Mouse (Mus musculus) kidney, adult 11 months (tissue): ENCODE measurements around the gene Fermt3.

Experiments
- DNase-seq: peaks from one replicate; pipeline ENCODE4 v3.0.0; 2022

Fermt3 gene

DNA sequence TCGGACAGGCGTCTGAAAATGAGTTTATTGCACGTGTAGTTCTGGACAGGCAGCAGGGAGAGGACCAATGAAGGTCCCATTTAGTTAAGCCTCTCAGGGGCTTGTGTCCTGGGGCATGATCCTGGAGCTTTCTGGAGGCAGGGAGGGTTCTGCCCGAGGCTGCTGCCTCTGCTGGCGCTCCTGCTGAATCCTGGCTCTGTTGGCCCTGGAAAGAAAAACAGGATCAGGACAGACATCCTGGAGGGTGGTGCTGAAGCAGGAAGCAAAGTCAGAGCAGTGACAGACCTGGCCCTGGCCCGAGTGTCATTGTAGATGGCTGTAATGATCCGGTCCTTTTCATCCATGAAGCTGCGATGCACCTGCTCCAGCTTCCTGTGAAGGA lies 31.4 kb downstream of the Fermt3 start:
- no peak for DNase-seq

DNA sequence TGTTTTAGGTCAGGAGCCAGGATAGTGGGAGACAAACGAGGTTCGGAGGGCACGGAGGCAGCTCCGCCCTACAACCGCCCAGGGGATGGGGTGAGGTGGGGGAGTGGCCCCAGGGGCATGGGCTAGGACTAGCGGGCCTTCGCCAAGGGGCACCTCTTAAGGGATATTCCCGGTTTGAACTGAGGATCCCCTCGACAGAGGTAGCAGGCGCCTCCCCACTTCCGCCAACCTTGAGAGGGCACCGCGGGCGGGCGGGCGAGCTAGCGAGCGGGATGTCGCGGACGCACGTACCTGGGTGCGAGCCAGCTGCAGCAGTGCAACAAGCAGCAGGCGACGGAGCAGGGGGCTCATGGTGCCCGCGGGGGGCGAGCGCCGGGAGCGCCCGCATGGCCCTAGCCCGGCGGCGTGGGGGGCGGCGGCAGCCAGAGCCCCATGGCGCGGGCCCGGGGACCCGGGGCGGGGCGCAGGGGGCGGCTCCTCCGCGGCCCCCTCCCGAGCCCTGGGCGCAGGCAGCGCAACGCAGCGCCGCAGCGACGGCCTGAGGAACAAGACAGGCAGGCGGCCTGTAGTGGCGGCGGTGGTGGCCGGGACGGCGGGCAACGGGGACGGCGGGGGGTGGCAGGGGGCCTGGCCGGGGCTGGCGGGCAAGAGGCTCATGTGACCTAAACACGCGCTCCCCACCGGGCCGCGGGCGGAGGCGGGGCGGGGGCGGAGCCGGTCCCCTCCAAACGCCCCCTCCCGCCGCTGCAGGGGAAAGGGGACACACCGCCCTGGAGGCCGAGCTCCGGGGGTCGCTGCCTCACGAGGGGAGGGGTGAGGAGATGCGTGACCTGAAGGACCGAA lies 32.0 kb downstream of the Fermt3 start, which contains the start of gene Vegfb:
TSS of gene Vegfb (minus strand) at position 591 of the 843 bp plus-strand sequence.
- DNase-seq, result peak; percentile 70

DNA sequence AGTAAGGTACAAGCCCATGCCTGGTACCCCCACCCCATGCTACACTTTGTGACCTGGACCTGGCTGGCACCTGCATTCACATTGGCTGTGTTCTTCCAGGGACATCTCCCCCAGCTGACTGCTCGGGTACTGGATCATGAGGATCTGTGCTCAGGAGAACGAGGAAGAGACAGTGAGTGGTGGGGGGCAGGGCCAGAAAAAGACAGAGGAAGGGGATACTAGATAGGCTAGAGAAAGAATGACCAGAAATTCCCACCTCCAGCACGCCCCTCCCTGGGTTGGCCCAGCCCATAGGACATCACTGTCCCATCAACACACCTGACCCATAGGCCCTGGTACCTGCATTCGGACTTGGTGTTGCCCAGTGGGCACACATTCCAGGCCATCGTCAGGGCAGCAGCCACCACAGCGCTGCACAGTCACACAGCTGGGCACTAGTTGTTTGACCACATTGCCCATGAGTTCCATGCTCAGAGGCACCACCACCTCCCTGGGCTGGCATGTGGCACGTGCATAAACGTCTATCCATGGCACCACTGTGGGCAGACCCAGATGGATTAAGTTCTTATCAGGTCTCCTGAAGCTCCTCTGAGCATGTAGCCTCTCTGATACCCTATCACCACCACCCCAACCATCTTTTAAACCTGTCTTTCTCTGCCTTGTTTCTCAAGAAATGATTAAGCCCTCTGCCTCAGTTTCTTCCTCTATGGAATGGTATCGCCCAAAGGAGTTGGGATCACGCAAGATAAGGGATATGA lies 33.1 kb downstream of the Fermt3 start:
- no peak for DNase-seq

DNA sequence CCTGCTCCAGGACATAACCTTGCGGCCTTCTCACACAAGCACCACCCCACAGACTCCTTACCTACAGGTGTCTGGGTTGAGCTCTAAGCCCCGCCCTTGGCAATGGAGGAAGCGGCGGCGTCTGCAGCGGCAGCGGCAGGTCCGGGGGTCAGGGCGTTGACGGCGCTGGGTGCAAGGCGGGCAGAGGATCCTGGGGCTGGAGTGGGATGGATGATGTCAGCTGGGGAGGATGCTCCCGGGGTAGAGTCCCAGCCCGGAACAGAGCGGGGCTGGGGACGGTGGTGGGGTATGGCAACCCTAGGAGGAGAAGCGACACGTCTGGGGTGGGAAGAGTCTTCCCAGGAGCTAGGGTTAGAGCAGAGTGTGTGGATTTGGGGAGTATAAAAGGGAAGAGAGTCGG lies 34.0 kb downstream of the Fermt3 start:
- no peak for DNase-seq

DNA sequence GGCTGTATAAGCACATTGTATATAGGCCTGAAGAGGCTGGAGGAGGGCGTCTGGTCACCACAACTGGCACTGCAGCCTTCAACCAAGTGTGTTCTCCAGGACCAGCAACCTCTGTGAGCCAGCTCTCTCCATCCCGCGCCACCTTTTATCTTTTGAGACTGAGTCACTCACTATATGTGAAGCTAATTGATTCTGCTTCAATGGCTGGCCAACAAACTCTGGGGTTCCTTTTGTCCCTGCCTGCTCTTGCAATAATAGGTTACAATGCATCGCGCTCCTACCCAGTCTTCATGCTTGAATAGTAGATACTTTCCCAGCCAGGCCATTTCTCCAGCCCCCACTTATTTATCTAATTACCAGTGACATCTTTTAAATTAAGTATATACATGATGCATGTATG lies 35.6 kb downstream of the Fermt3 start:
- DNase-seq, result no peak

DNA sequence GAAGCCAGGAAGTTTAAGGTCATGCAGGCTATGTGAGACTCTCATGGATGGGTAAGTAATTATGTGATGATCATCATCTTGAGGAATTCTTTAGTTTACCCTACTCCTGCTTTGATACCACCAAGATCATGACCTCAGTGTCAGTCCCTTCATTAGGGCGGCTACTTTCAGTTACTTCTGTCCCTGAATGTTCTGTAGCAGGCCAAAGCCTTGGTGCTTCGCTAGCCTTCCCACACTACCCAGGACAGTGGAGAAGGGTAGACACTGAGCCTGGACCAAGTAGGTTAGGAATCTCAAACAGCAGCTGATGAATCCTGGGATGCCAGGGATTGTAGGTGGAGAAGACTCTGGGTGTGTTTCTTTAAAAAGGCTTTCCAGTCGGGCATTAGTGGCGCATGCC lies 37.8 kb downstream of the Fermt3 start:
- no peak for DNase-seq

DNA sequence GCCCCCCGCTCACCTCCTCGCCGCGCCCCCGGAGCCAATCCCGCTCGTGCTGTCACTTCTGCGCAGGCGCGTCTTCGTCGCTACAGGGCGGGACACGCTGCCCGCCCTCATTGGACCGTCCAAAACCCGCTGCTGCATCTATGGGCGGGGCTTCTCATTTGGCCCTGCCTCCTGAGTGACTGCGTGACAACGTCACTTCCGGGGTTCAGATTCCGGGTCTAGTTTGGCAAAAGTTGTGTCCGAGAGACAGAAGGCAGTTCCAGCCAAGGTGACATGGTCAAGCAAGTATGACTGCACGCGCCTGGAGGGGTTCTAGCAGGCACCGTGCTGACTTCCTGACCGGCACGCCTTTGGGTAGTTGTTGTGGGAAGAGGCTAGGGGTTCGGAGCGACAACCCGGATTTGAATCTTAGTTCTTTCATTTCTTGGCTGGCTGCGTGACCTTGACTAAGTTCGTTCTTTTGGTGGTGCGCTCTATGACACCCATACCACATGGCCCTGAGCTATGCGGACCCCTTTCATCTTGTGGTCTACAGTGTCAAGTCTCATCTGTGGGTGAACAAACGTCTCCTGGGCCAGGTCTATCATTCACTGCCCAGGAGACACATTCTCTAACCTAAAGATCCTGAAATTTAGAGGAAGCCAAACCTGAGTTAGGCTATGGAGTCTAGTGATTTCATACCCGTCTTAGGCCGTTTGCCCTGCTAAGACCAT lies 38.7 kb downstream of the Fermt3 start, which contains the start of gene Fkbp2:
TSS of gene Fkbp2 (minus strand) at position 121 of the 713 bp plus-strand sequence.
- peak; percentile 99 for DNase-seq

DNA sequence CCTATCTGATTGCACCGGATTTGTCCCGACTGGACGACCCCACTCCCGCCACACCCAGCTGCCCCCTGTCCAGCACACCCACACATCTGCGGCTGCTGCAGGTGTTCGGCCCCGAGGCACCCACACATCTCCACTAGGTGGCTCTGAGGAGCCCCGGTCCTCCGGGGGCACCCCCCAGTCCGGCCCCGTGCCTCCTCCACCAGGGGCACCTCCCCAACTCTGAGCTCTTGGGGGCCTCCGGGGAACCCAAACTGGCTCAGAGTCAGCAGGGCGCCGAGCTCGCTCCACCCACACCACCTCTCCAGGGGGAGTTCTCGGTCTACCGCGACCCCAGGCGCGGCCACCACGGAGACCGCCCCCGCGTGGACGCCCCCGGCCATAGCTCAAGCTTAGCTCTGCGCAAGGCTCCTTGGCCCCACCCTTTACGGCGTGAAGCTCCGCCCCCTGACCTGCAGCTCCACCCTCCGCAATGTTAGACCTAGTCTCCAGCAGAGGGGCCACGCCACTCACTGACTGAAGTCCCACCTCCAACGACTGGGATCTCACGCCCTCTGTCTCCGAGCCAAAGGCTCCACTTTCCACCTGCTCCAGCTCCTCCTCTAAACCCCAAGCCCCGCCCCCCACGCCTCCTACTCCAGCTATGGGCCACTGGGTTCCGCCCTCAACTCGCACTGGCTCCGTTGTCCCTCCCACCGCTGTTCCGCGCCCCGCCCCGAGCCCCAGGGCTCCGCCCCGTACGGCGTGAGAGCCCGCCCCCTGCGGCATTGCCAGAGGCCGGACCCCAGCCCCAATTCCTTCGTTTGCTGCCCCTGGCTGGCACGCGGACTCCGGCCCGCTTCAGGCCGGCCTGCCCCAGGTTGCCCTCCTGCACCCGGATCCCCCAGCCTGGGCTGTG lies 39.5 kb downstream of the Fermt3 start:
- DNase-seq, result peak; percentile 100

DNA sequence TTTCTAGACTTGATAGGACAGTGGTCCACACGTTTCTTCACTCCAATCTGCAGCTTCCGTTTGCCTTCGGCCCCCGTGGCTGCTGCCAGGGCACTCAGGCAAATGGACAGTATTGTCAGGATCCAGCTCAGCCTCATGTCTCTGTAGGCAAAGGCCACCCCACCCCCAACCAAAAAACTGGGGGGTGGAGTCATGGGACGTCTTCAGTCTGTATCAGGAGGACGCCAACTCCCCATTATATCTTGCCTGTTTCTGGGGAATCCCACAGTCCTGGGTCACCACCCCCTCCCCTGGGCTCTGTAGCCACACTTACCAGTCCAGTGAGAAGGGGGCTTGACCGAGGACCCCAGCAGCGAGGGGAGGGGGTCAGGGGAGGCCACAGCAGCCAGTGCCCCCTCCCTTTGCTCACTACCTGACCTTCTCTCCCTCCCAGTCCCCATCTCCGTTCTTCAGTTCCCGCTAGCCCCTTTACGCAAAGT lies 40.2 kb downstream of the Fermt3 start:
- DNase-seq, result peak; percentile 71

DNA sequence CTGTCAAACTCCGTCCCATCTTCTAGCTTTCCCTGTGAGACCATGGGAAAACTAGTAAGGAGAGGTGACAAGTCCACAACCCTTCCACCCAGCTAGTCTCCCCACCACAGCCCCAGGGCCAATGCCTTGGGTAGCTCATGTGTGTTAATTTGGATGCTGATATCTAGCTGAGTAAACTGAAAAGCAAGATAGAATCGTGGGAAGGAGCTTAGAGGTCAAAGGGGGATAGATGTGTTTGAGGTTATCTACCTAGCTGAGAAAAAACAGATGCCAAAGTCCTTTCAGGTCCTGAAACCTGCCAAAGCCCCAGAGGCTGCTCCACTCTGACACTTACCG lies 40.7 kb downstream of the Fermt3 start:
- DNase-seq, result no peak

DNA sequence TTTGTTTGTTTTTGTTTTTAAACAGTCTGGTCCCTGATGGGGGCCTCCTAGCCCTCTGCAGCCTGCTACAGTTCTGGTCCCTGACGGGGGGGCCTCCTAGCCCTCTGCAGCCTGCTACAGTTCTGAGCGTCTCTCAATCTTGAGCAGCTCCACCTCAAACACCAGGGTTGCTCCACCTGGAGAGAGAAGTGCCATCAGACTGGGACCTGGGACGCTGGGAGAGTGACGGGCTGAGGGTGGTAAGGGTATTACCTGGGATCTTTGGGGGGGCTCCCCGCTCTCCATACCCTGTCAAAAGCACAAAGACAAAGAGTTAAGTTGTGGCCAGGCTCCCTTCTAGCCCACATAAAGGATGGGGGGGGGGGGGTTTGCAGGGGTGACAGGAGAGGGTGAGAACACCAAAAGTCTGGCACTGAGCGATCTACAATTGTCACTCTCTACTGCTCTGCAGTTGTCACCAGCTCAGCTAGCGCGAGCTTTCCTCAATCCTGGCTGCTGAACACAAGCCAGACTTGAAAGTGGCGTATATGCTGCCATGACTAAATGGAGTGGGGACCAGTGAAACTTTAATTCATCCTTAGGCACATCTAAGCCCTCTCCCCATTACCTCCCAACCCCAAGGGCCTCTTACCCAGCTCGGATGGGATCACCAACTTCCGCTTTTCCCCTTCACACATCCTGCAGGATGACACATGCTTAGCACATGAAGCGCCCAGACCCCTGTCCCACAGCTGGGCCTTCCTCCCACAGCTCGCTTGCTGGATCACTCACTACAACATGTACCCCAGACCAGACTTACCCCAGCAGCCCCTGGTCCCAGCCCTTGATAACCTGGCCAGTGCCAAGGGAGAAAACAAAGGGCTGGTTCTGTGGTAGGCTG lies 41.3 kb downstream of the Fermt3 start:
- no peak for DNase-seq

DNA sequence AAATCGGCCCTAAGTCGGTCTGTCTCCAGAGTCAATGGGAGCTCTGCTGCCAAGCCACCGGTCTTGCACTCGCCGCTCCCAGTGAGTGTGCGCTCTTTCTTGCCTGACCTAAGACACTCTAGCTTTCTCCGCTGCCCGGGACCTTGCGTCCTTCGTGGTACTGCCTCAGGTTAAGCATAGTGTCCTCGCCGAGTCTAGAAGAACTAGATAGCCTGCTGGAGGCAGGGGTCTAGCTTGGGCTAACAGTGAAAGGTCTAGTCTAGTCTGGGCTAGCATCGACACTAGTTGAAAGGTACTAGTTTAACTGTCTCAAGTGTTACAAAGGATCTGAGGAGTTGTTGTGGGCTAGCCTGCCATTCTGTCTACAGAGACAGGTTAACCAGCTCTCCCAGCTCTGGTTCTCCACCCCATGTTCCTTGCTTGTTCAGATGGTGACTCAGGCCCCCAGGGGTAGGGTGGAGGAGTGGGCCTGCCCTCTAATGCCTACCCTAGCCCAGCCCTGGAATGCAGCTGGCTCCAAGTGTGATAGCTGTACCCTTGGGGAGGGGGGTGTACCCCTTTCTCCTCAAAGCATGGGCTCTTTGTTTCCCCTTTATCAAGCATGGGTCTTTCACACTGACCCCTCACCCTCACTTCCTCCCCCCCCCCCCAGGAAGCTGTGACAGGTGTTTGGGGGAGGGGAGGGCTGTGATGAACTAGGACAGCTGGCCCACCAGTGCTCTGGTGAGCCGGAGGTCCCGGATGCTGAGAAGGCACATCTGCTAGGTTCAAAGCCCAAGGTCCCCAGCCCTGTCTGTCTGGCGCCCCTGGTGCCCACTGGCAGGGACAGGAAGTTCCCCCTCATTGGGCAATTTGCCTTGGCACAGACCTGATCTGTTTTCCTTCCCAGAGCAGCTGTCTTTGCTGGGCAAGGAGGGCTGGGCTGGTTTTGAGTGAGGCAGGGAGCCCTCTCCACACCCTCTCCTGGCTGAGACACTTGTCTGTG lies 43.4 kb downstream of the Fermt3 start, which contains the start of gene Plcb3:
TSS of gene Plcb3 (minus strand) at position 934 of the 985 bp plus-strand sequence.
- DNase-seq, result peak; percentile 61

DNA sequence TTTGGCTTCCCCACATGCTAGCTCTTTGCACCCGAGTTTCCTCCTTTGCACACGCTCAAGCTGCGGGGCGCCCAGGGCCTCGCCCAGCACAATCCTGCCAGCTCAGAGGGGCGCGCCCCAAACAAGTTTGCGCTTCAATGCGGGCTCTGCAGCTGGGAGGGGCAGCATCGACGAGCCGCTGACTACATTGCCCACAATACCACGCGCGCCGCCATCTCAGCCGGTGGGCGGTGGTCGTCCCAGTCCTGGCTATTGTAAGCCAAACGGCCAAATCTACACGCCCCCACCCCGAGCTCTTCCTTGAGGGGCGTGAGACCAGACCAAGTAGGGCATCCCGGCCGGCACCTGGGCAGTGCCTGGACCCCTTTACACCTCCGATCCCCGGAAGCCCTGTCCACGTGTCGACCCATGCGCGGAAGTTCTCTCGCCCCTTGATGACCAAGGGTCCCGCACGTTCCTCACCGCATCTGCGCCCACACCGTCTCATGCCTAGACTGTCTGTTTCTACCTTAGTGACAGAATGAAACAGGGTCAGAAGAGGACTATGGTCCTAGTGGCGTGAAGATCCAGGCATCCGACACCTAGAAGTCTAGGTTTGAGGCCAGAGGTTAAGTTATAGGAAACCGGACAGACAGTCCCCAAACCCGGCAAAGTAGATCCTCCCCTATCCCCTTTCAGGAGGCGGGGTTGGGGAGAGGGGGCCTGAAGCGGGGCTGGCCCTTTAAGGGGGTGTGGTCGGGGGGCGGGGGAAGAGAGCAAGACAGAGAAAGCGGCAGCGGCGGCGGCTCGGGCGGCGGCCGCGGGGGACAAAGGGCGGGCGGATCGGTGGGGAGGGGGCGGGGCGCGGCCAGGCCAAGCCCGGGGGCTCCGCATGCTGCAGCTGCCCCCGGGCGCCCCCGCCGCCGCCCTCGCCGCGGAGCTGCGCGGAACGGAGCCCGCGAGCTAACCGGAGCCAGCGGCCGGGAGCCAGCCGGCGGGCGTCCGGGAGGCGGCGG lies 44.8 kb downstream of the Fermt3 start, which contains the start of gene Ppp1r14b:
TSS of gene Ppp1r14b (plus strand) at position 758 of the 995 bp plus-strand sequence.
- peak; percentile 71 for DNase-seq

DNA sequence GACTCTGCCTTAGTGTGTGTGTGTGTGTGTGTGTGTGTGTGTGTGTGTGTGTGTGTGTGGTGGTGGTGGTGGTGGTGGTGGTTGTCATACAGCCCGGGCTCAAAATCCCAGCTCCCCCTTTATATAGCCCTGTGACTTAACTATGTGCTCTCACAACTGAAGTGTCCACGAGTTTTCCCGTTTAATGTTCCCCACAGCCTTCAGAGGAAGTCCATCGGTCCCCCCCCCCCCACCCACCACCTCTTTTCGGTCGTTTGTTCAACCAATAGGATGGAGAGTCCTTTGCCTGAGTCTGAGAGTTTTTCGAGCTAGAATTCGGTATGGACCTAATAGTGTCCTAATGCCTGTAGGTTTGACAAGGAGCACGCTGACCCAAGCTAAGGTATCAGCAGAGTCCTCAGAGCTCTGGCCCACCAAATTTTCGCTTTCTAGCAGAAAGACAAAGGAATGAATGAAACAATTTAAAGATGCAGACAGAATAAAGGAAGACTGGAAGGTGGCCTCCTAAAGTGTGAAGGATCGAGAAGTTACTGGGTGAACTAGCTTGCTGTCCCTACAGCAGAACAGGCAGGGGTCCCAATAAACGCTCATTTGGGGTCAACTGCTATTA lies 45.6 kb downstream of the Fermt3 start:
- DNase-seq, result no peak

DNA sequence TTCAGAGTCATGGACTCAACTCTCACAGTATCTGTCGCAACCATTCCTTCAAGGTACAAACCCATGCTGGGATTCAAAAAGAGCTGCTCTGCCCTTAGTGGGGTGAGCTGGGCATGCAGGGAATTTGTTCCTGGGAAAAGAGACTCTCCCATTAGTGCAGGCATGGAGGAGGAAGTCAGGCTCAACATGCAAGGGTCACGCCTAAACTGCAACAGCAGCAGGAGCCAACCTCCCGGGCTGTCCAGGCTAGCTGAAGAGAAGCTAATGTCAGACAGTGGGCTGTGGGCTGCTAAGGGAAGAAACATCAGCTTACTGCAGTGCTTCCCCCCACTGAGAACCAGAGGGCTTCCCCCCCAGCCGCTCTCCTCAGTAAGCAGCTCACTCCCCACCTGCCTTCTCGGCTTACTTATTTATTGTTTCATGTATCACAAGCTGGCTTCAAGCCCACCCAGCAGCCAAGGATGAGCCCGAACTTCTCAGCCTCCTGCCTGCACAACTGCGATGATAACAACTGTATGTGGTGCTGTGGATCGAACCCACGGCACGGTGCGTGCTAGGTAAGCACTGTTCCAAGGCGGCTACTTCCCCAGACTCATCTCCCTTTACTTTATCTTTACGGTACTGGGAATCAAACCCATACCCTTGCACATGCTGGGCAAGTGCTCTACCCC lies 46.9 kb downstream of the Fermt3 start:
- no peak for DNase-seq

DNA sequence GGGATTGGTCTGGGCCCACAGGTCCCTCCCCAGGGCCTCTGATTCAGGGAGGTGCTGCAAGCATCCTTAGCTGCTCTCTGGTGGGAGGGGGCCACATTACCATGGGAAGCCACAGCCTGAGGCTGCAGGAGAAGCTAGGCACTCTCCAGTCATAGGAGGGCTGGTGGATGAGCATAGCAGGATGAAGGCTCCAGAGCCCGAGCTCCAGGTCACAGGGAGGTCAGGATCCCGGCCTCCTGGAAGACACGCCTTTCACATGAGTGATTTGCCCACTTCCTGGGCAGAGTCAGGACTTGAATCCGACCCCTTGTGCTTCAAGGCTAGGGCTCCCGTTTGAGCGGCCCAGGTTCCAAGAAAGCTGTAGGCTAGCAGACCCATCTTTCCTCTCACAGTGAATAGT lies 47.6 kb downstream of the Fermt3 start:
- DNase-seq, result no peak

DNA sequence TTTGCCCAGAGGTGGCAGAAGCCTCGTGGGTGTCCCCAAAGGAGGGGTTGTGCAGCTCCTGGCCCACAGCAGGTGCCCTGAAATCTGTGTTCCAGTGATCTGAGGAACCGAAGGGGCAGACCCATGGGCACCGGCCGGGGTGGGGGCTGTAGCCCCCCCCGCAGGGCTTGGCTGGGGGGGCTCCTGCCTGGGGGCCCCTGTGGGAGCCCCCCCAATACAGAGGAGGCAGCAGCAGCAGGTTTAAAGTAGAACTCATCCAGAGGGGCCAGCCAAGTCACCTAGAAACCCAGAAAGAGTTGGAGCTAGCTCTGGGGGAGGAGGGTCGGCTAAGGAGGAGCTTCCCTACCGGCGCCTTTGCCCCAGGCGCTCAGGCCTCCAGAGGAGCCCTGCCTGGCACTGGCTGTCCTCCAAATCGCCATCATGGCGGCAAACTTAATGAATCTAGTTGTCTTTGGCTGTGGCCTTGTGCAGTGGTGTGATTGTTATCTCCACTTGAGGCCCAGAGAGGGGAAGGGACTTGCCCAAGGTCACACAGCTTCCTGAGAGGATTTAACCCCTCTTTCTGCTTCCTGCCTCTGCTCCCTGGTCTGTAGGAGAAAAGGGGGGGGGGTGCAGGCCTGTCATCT lies 48.7 kb downstream of the Fermt3 start:
- peak; percentile 57 for DNase-seq
